Mouse (Mus musculus) cortical plate, adult 2 months (tissue): ENCODE results near the gene Cdc16.
"Not testable (repeated sequence)": the region's sequence is repeated elsewhere in the genome, so short reads cannot be mapped to it uniquely, and the experiment has no call there.

Source experiments
- CTCF ChIP-seq: fragments of 200-500 bp; IDR thresholded peaks from 2 replicates; pipeline ENCODE4 v1.5.1; 2011; ENCODE audit warnings: mild to moderate bottlenecking, control low read depth, low read length; ENCODE audit not compliant: insufficient read depth; ENCODE audit errors: extremely low read depth
- POLR2A ChIP-seq: fragments of 200-500 bp; IDR thresholded peaks from 2 replicates; pipeline ENCODE4 v1.6.1; 2011; ENCODE audit warnings: mild to moderate bottlenecking, low read length, control low read depth; ENCODE audit not compliant: insufficient read depth; ENCODE audit errors: extremely low read depth

DNA sequence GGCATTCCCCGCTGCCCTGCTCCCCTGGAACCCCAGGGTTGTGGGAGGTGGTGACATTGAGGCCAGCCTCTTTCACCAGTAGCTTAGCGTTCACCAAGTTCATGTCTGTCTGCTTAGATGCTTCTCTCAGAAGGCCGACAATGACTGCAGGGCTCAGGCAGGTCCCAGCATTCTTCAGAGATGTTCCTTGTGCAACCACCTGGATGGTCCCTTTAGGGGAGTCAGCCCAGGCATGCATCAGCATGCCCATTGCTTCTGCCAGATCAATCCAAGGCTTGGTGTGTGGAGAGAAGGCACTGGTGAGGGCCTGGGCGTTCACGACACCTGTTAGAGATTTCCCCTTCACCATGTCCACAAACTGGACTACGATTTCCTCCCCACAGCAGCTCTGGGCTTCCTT, 11.3 kb upstream of the Cdc16 start:
- not testable (repeated sequence) for TF ChIP-seq POLR2A, CTCF
